Mouse (Mus musculus) retina, postnatal 7 days (tissue): ENCODE results near the gene Ccdc88a.
A peak's percentile ranks its signal among the peaks of the same experiment; 100 is the strongest.

Experiments used
- DNase-seq: peaks from one replicate; pipeline ENCODE4 v3.0.0-alpha.2; 2012; ENCODE audit warnings: low read depth, low spot score

The Ccdc88a gene

DNA sequence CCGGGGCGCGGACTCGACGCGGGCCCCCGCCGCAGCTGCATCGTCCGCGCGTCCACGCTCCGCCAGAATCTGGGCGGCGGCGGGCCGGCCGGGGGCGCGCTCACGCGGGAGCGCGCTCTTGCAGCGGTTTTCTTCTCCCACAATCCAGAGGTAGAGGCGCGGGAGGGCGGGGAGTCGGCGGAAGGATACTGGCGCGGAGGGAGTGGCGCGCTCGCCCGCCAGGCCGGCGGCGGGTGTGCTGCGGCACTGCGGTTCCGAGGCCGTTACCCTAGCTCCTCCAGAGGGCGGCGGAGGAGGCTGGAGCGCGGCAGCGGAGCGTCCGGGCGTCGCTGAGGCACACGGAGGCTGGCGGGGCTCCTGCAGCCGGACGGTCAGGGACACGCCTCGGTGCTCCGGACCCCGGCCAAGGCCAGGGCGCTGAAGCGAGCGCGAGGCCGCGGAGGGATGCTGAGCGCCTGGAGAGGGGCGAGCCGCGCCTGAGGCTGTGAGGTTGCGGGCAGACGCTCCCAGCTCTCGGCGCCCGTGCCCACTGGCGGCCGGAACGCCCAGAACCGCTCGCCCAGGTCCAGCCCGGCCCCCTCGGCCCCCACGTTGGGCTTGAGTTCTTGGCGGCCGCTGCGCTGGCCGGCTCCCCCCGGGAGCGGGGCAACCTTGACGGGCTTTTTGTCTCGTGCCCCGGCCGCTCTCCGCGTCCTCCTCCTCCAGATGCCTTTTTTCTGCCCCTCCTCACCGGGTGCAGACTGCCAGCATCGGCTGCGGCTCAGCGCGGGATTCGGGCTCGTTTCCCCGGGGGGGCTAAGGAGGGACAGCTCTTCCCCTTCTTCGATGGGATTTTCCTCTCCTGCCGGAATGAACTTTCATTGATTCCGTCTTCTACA lies at the start of gene Ccdc88a:
Gene Ccdc88a, plus strand, starts transcription at position 263 of the 878 bp plus-strand sequence.
- peak; percentile 91 for DNase-seq

DNA sequence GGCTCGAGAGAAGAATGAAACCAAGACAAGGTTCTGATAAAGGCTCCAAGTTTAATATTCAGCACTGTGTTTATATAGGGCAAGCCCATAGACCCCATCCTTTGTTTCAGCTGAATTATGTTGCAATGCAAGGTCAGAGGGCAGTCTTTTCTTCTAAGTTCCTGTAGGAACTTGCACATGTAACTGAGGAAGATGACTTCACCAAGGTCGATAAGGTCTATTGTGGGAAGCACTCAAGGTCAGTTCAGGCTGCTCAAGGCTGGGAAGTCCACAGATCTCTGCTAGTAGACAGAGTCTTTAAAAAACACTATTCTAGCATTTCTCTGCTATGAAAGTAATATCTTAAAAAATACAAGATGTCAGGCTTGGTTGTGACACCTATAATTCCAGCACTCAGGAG lies 38.0 kb upstream of the Ccdc88a start:
- DNase-seq = no peak

DNA sequence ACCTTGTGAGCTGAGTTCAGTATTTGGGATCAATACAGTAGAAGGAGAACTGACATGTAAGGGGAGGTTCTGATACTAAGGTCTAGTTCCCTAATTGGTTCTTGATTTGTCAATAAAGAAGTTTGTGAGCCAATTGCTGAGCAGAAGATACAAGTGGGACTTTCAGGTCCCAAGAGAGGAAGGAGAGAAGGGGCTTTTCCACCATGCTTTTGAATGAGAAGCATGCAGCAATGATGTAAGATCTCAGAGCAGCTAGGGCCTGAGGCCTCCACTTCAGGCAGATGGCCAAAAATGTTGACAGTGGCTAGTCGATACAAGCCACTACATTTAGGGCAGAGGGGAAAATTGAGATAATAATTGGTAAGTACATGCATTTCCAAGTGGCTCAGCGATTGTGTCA lies 32.2 kb upstream of the Ccdc88a start:
- no peak for DNase-seq

GRCm38 (mm10) chr11:29344891-29345657 lies 28.4 kb upstream of the Ccdc88a start:
- DNase-seq = no peak

- no peak for DNase-seq
Observed at GRCm38 (mm10) chr11:29345673-29346286, 27.7 kb upstream of the Ccdc88a start.

DNA sequence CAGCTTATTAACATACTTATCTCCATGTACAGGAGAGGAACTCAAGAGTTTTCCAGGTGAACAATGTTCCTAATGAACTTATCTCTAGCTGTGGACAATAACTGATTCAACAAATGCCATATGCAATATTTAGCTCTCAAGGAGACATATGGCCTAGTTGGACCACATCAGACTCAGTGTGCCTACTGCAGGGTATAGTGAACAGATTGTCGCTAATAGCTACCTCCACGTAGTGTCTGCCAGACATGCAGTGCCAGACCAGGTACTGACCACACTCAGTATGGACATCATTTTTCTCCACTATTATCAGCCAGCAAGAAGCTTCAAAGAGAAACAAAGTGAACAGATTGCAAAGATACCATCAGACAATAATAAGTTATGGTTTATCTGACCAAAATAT lies 22.6 kb upstream of the Ccdc88a start:
- no peak for DNase-seq

DNA sequence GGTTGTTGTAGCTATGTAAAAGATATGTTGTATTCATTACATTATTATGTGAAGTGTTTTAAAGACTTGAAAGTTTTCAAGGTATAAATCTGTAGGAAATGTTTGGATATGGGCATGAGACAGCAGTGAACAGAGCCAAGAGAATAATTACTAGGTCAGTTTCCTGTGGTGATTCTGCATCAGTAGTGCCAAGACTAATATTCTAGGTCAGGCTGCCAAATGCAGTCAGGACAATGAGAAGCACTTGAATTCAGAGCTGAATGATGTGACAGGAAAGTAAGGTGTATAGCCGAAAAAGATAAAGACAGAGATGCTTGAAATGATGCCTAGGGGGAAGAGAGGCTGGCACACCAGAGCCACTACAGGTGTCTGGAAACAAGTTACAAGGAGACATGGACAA lies 21.2 kb upstream of the Ccdc88a start:
- no peak for DNase-seq

DNA sequence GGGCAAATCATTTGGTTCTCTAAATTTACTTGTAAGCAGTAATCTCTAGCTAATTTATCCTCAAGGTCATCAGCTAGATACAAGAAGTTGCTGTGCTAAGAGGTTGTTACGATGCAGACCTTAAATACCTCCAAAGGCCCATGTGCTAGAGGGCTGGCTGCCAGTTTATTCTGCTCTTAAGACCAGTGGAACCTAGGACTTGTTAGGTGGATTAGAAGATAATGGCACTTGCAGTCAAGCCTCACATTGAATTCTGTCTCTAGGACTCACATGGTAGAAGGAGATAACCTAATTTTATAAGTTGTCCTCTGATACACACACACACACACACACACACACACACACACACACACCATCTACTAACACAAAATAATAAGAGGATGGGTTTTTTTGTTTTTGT lies 5.3 kb upstream of the Ccdc88a start:
- no peak for DNase-seq

DNA sequence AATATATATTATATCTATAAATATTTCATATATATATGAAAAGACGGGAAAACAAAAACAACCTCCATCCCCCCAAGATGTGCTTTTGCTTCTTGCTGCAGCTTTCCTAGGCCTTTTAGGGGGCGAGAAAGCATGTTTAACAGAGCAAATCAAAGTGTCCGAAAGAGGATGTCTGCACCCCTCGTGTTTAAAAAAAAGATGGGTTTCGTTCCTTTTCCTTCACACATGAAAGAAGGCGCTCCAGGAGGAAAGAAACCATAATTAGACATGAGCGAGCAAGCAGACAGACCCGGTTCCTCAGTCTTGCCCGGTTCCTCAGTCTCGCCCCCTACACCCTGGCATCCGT lies 435 bp upstream of the Ccdc88a start:
- DNase-seq = no peak

GRCm38 (mm10) chr11:29374274-29374656 lies 807 bp downstream of the Ccdc88a start:
- DNase-seq = peak; percentile 5

DNA sequence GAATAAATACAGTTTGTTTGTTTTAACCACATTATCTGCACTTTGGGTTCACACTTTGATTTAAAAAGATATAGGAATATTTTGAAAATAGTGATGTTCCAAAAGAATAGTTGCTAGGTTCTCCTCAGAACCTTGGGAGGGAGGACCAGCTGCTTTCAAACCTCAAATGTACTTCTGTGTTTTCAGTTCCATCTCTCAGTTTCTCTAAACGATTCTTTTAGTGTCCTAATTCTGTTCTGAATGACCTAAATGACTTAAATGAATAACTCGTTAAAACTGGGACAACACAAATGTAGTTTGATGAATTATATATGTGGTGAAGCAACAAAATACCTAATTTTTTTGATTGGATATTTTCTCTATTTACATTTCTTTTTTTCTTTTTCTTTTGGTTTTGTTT lies 3.2 kb downstream of the Ccdc88a start:
- no peak for DNase-seq

DNA sequence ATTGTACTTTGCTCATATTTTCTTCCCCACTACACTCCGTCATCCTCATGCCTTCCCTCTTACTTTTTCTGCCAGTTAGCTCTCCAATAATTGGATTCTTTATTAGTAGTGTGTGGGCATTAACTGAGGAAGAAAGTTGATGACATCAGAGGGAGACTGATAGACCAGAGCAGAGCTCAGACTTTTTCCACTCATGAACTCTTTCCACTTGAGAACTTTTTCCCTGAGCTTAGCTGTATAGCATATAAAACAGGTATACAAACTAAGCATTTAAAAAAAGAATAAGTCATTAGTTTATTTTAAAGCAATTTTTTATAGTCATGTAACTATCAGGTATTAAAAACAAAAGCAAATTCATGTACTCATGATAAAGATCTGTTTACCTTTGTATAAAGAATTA lies 5.3 kb downstream of the Ccdc88a start:
- no peak for DNase-seq

DNA sequence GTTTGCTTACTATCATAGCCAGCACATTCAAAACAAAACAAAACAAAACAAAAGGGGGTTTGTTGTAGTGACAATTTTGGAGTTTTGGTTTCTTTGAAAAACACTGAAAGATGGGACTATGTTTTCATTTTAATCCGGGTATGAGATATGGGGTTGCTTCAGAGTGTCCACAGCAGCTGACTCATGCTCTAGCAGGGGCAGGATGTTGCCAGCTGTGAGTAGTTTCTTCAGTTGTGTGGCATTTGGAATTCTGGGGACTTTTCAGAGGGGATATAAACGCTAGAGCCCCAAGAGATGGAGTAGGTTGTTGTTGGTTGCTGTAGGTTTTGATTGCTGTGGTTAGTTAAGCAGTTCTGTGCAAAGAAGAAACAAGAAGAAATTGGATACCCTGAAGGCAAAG lies 10.0 kb downstream of the Ccdc88a start:
- no peak for DNase-seq

DNA sequence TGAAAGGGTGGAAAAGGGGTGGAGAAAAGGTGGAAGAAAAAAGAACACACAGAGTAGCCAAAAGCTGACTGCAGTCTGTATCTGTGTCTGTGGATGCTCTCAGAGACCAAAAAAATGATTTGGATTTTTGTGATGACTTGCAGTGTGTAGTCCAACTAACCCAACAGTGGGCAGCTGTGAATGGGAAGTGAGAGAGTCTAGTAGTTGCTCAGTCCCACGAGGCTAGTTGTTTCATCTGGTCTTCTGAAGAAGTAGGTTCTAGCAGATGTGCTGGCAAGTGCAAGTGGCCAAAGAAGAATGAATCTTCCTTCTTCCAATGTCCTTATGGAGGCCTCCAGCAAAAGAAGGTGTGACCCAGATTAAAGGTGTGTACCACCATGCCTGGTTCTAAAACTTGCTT lies 10.5 kb downstream of the Ccdc88a start:
- DNase-seq = no peak

GRCm38 (mm10) chr11:29384617-29385016 lies 11.2 kb downstream of the Ccdc88a start:
- no peak for DNase-seq

GRCm38 (mm10) chr11:29389913-29390312 lies 16.5 kb downstream of the Ccdc88a start:
- no peak for DNase-seq

DNA sequence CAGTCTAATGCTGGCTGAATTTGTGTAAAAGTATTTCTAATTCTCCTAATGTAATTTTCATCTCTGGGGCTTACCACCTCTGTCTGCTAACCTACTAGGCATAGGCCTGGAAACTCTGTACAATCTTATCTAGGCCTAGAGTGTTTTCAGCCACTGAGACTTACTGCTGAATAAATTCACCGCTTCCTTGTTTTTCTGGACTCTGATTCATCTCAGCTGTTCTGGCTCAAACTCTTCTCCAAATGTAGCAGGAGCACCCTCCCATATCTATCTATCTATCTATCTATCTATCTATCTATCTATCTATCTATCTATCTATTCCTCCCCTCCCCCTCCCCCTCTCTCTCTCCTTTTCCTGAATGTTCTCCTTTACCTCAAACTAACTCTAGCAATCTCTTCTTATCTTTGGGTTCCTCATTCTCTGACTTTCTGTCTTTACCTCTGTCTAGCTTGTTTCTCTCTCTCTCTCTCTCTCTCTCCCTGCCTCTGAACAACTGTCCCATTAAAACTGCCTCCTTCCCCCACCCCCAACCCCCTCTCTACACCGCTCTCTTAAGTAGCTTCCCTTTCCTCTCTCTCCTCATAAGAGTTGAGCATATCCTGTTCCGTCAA lies 21.8 kb downstream of the Ccdc88a start:
- no peak for DNase-seq

DNA sequence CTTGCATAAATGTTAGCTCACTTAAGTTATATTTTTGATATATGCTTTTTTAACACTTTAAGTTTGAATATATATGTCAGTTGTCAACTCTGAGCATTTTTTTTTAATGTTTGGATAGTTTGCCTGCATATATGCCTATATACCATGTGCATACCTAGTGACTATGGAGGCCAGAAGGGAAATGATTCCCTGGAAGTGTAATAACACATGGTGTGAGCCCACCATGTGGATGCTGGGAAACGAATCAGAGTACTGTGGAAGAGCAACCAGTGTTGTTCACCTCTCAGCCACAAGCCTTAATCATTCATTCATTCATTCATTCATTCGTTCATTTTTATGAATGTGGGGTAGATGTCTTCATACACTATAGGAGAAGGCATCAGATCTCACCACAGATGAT lies 26.9 kb downstream of the Ccdc88a start:
- no peak for DNase-seq

GRCm38 (mm10) chr11:29406292-29406691 lies 32.8 kb downstream of the Ccdc88a start:
- no peak for DNase-seq

- DNase-seq = no peak
Observed at GRCm38 (mm10) chr11:29423496-29423895, 50.0 kb downstream of the Ccdc88a start.

- no peak for DNase-seq
Observed at GRCm38 (mm10) chr11:29428774-29429173, 55.3 kb downstream of the Ccdc88a start.

DNA sequence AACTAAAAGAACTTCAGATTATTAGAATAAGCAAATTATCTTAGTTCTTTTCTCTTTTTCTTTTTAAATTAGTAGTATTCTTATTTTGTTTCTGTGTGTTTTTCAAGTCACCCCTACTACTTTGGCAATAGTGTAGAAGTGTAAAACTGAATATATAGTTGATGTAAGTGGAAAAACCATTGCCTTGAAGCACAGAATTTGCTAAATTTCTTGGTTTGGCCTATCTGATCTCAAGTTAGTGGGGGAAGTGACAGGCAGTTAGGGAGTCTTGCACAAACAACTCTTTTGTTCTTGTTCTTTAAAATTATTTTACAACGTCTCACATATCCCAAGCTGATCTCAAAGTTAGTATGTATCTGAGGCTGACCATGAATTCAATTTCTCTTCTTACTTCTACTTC lies 57.6 kb downstream of the Ccdc88a start:
- DNase-seq = no peak
